In genomic region chr13:91312905-91313571, GRCm38 (mm10) we compare ENCODE assay signal across 34 mouse cellular contexts.
DNase-seq lines count a peak whose midpoint lies in the region; ATAC-seq and TF ChIP-seq lines count a peak whose summit lies in the region.
"Had no signal": no experiment of that assay in that cellular context is flagged by ENCODE, and none has a peak within 500 bp of the region (broad histone marks: within the 10 kb centered on the region; RNA-seq: fewer than 3 reads in every experiment).

No protein-coding gene starts in this region.

- H3K27ac ChIP-seq in intestine, embryonic 16.5 days (ENCODE audit: low read length) = no peak overlapping the region
- no peak overlapping the region for H3K27ac ChIP-seq in intestine, embryonic 15.5 days
- H3K27ac ChIP-seq in intestine, postnatal 0 days (ENCODE audit: low read depth, low read length) = no peak overlapping the region
- H3K27ac ChIP-seq: embryonic facial prominence, embryonic 12.5 days; gastrocnemius, adult 2 months; heart, adult 2 months; hindbrain, embryonic 14.5 days; limb, embryonic 12.5 days; midbrain, embryonic 12.5 days; neural tube, embryonic 12.5 days; stomach, postnatal 0 days had no signal

- H3K4me1 ChIP-seq in intestine, embryonic 16.5 days (ENCODE audit: control insufficient read depth, insufficient read depth, low read length) = no peaks in the 10 kb centered on the region
- H3K4me1 ChIP-seq in intestine, embryonic 15.5 days (replicated peaks) = no peaks in the 10 kb centered on the region
- H3K4me1 ChIP-seq in intestine, postnatal 0 days (replicated peaks; ENCODE audit: control insufficient read depth, insufficient read depth, low read length) = no peaks in the 10 kb centered on the region
- H3K4me1 ChIP-seq: embryonic facial prominence, embryonic 12.5 days; limb, embryonic 12.5 days; midbrain, embryonic 12.5 days; neural tube, embryonic 12.5 days had no signal

- no peak overlapping the region for H3K4me3 ChIP-seq in intestine, embryonic 16.5 days (ENCODE audit: low read length)
- no peak overlapping the region for H3K4me3 ChIP-seq in intestine, embryonic 15.5 days (replicated peaks)
- H3K4me3 ChIP-seq in intestine, postnatal 0 days (ENCODE audit: low read depth, low read length) = no peak overlapping the region
- H3K4me3 ChIP-seq: embryonic facial prominence, embryonic 12.5 days; gastrocnemius, adult 2 months; heart, adult 2 months; heart, embryonic 12.5 days; limb, embryonic 12.5 days; midbrain, embryonic 12.5 days; myocyte; neural tube, embryonic 12.5 days had no signal

- 76% methylated on average over 5 of the region's 5 CpGs for WGBS in intestine, embryonic 16.5 days
- 70% methylated on average over 5 of the region's 5 CpGs for WGBS in intestine, embryonic 15.5 days
- 56% methylated on average over 5 of the region's 5 CpGs for WGBS in intestine, postnatal 0 days

- H3K36me3 ChIP-seq in intestine, embryonic 16.5 days (ENCODE audit: control insufficient read depth, insufficient read depth, low read length) = no peaks in the 10 kb centered on the region
- no peaks in the 10 kb centered on the region for H3K36me3 ChIP-seq in intestine, embryonic 15.5 days
- no peaks in the 10 kb centered on the region for H3K36me3 ChIP-seq in intestine, postnatal 0 days (ENCODE audit: control insufficient read depth, insufficient read depth)
- H3K36me3 ChIP-seq: embryonic facial prominence, embryonic 12.5 days; heart, embryonic 12.5 days; limb, embryonic 12.5 days; midbrain, embryonic 12.5 days; neural tube, embryonic 12.5 days had no signal

- no peak for TF ChIP-seq CTCF in intestine, postnatal 0 days (IDR thresholded peaks at IDR 0.05; ENCODE audit: low read depth)

- peak; percentile 21; the same call in 1 of the 2 replicates for ATAC-seq in intestine, embryonic 16.5 days
- no peak for ATAC-seq in intestine, embryonic 15.5 days
- ATAC-seq in intestine, postnatal 0 days = peak; percentile 28; the same call in 1 of the 2 replicates
- ATAC-seq: CD4-positive, CD25-positive, alpha-beta regulatory T cell, adult 4 months; forebrain, embryonic 14.5 days had no signal

- H3K9me3 ChIP-seq in intestine, embryonic 16.5 days (ENCODE audit: control insufficient read depth, low read length) = no peaks in the 10 kb centered on the region
- H3K9me3 ChIP-seq in intestine, embryonic 15.5 days = no peaks in the 10 kb centered on the region
- H3K9me3 ChIP-seq in intestine, postnatal 0 days (ENCODE audit: control insufficient read depth) = no peaks in the 10 kb centered on the region
- H3K9me3 ChIP-seq: embryonic facial prominence, embryonic 12.5 days; heart, embryonic 12.5 days; limb, embryonic 12.5 days; midbrain, embryonic 12.5 days; neural tube, embryonic 12.5 days had no signal

- H3K27me3 ChIP-seq in intestine, embryonic 16.5 days (replicated peaks; ENCODE audit: control insufficient read depth, insufficient read depth, low read length) = no peaks in the 10 kb centered on the region
- no peaks in the 10 kb centered on the region for H3K27me3 ChIP-seq in intestine, embryonic 15.5 days (replicated peaks)
- H3K27me3 ChIP-seq in intestine, postnatal 0 days (replicated peaks; ENCODE audit: control insufficient read depth, insufficient read depth, low read length) = no peaks in the 10 kb centered on the region
- H3K27me3 ChIP-seq: embryonic facial prominence, embryonic 12.5 days; heart, embryonic 12.5 days; limb, embryonic 12.5 days; midbrain, embryonic 12.5 days; neural tube, embryonic 12.5 days had no signal

- H3K4me2 ChIP-seq in intestine, embryonic 16.5 days (ENCODE audit: low read depth, low read length) = no peak overlapping the region
- no peak overlapping the region for H3K4me2 ChIP-seq in intestine, embryonic 15.5 days (replicated peaks)
- H3K4me2 ChIP-seq in intestine, postnatal 0 days (replicated peaks; ENCODE audit: low read depth) = no peak overlapping the region
- H3K4me2 ChIP-seq: embryonic facial prominence, embryonic 12.5 days; heart, embryonic 12.5 days; hindbrain, embryonic 14.5 days; limb, embryonic 12.5 days; midbrain, embryonic 12.5 days; neural tube, embryonic 12.5 days had no signal

- no peak overlapping the region for H3K9ac ChIP-seq in intestine, embryonic 16.5 days (ENCODE audit: low read depth, low read length)
- no peak overlapping the region for H3K9ac ChIP-seq in intestine, embryonic 15.5 days
- H3K9ac ChIP-seq in intestine, postnatal 0 days (ENCODE audit: low read depth, low read length) = no peak overlapping the region
- H3K9ac ChIP-seq: embryonic facial prominence, embryonic 12.5 days; heart, embryonic 12.5 days; hindbrain, embryonic 14.5 days; limb, embryonic 12.5 days; midbrain, embryonic 12.5 days; neural tube, embryonic 12.5 days had no signal

- DNase-seq in 3T3-L1 (ENCODE audit: low read depth, low spot score) = peak; percentile 75
- peak; percentile 19 for DNase-seq in Muller cell, postnatal 12 days (ENCODE audit: inconsistent ontology term)
- no peak for DNase-seq in adipocyte (ENCODE audit: low spot score)
- no peak for DNase-seq in layer of hippocampus, adult 8-10 months (ENCODE audit: low spot score in 2 of 2)
- DNase-seq in thymus, postnatal 36 days = no peak
- DNase-seq: adrenal gland, adult 8-10 months; cerebellum, adult 11 months; cerebellum, adult 9-10 months; cerebellum, postnatal 36 days; embryo, embryonic 11 days; gastrocnemius, adult 2 months; gastrocnemius, postnatal 36 days; heart, adult 2 months; heart, postnatal 4 days; kidney, adult 2 months; kidney, postnatal 36 days; layer of hippocampus, adult 9-11 months; right cerebral cortex, adult 18-20 months; spleen, adult 18-20 months; thymus, adult 18-20 months; thymus, postnatal 4 days had no signal

Comparison
In these comparisons a context has a peak if more than half of its experiments do, and no peak if none do; other contexts are left out.
1. DNase-seq: peak in 3T3-L1 (single experiment) and Muller cell, postnatal 12 days (single experiment); none in adipocyte (single experiment), layer of hippocampus, adult 8-10 months (0 of 2) and thymus, postnatal 36 days (0 of 2).